Mouse (Mus musculus): ENCODE data around the gene Tmem121b.

Gene Tmem121b

GRCm38 (mm10) chr6:120463086-120463871, 30.3 kb downstream of the Tmem121b start, which contains the start of gene Il17ra:
Il17ra (plus strand) TSS chr6:120463247.
- DNase-seq, result peak; percentile 76 to 78

- no peak for DNase-seq
Measured at GRCm38 (mm10) chr6:120462251-120462650, 31.4 kb downstream of the Tmem121b start.

DNA sequence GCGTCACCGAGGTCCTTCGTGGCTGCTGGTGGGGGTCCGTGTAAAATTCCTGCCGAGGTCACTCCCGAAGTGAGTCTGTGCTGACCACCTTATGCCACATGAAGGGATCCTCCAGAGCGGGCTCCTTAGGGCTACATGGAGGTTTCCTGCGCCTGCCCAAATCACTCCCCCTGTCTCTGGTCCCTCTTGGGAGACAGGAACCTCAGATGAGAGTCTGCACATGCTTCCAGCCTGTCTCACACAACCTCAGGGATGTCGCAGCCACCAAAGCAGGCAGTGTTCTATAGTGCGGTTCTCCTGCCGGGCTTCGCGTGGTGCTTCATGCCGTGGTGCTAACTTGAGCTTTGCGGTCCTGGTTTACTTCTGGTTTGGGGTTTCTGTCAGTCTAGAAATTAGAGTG, 32.4 kb downstream of the Tmem121b start:
- no peak for DNase-seq

DNA sequence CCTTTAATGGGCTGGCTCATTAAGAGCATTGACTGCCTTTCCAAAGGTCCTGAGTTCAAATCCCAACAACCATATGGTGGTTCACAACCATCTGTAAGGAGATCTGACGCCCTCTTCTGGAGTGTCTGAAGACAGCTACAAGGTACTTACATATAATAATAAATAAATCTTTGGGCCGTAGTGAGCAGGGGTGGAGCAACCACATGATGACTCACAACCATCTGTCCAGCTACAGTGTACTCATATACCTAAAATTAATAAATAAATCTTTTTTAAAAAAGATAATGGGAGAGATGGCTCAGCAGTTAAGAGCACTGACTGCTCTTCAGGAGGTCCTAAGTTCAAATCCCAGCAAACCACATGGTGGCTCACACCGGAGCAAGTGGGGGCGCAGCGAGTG, 35.9 kb downstream of the Tmem121b start:
- DNase-seq, result no peak

DNA sequence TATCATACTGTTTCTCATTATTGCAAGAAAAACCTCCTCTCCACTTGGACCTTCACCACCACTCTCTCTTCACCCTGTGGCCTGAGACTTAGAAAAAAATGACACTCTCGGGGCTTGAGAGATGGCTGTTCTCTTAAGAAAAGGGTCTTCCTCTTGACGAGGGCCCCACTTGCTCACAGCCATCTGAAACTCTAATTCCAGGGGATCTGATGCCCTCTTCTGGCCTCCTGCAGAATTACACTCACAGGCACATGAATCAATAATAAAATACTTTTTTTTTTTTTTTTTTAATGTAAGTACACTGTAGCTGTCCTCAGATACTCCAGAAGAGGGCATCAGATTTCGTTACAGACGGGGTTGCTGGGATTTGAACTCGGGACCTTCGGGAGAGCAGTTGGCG, 36.5 kb downstream of the Tmem121b start:
- no peak for DNase-seq

- DNase-seq, result no peak
Measured at GRCm38 (mm10) chr6:120454627-120455077, 39.0 kb downstream of the Tmem121b start.

GRCm38 (mm10) chr6:120453556-120453955, 40.1 kb downstream of the Tmem121b start:
- no peak for DNase-seq

DNA sequence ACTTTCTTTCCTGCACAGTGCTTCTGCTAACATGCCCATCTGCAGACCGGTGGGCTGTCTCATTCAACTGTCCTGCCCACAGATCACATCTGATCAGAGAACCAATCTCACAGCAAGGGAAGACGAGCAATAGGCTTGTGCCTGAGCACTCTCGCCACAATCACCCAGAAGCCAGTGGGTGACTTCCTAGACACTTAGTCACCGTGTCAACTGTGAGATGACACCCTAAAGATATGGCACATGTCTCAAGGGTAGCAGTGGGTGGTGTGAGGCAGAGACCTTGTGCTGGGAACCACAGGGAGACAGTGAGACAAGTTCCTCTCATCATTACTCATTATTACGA, 40.5 kb downstream of the Tmem121b start:
- no peak for DNase-seq

GRCm38 (mm10) chr6:120452384-120453102, 41.1 kb downstream of the Tmem121b start:
- no peak for DNase-seq

- no peak for DNase-seq
Measured at GRCm38 (mm10) chr6:120450208-120450607, 43.4 kb downstream of the Tmem121b start.

DNA sequence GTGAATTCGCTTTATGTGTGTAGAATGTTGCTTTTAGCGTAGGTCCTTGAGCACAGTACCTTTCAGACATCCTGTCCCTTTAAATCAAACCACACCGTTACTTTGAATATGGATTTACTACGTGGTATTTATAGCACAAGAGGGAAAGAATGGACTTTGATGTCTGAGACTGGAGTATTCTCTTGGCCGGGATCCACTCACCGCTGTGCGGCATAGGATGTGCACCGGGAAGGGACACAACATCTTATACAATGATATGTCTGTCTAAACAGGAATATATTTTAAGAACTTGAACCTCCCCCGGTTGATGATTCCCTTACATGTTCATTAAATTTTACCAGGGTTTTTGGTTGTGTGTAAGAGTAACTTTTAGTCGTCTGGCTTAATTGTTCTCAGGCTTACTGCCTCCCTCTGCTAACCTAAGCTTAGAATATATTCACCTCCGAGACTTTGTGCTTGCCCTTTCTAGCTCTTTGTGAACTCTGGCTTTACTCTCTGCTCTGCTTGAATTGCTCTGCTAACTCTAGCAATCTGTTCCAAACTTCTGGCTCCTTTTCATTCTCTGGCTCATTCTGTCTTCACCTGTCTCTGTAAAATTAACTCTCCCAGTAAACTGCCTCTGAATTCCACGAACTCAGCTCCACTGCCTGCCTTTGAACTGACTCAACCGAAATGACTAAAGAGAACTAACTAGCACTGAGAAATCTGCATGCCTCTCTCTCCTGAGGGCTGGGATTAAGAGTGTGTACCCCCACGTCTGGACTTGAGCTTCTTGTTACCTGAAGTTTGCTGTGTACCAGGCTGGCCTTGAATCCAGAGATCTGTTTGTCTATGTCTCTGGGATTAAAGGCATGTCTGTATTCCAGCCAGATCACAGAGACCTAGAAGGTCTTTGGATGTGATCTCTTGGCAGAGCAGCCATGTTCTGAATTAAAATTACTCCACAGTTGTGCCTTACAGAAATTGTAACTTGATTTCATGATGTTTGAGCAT, 49.9 kb downstream of the Tmem121b start:
- peak in 1 of 2 experiments; percentile 13 for DNase-seq

GRCm38 (mm10) chr6:120442171-120442749, 51.3 kb downstream of the Tmem121b start:
- DNase-seq, result peak in 1 of 2 experiments; percentile 15
